Mouse (Mus musculus) skeletal muscle tissue, postnatal 0 days (tissue): ENCODE data around the gene Cdc42. TPM values are rescaled to one million over a fixed set of nuclear protein-coding genes. Genes with fewer than 3 reads are reported as not detected.

Experiments
- polyA plus RNA-seq: library from polyadenylated mRNA; unstranded; fragments of >200 nt; fragmentation: Nextera tagmentation; extraction: Ambion mirVana; gene quantifications from 2 replicates; pipeline ENCODE4 v1.2.1, GENCODE M21; 2015

The Cdc42 gene
- polyA plus RNA-seq: 435 and 448 TPM in 2 replicates

GRCm38 (mm10) chr4:137357517-137358254 lies at the start of gene Cdc42:
Gene Cdc42 (minus strand): TSS chr4:137357720.

DNA sequence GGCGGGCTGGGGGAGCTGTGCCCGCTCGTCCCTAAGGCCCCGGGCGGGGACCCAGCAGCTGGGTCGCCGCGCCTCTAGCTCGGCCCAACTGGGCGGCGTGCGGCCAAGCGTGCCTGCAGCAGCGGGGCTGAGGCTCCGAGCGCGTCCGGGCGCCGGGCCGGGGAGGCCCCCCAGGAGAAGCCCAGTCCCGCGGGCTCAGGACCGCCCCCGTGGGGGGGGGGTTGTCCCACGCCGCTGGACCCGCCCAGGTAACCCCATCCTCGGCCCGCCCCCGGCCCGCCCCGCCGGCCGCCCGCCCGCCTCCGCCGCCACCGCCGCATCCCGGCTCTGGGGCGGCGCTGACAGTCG lies 80.4 kb downstream of the Cdc42 start, which contains the start of gene Wnt4:
Gene Wnt4 (plus strand): TSS at position 324 of the 348 bp plus-strand sequence.

Other genes with a start within 250 kb of the Cdc42 start
- gene Wnt4, start 80.2 kb downstream of the Cdc42 start, polyA plus RNA-seq: 11.8 and 14.3 TPM in 2 replicates
- not detected in 2 replicates for gene Cela3a, start 52.1 kb upstream of the Cdc42 start, polyA plus RNA-seq
- gene Cela3b, start 72.8 kb upstream of the Cdc42 start, polyA plus RNA-seq: 0.21 and 0.38 TPM in 2 replicates
- 0.46 and 0.78 TPM in 2 replicates for gene 1700013G24Rik, start 95.6 kb upstream of the Cdc42 start, polyA plus RNA-seq
- 35.6 and 39.6 TPM in 2 replicates for gene Hspg2, start 111.0 kb upstream of the Cdc42 start, polyA plus RNA-seq
- gene Ldlrad2, start 216.8 kb upstream of the Cdc42 start, polyA plus RNA-seq: not detected in 2 replicates
- 19.2 and 21.7 TPM in 2 replicates for gene Usp48, start 236.0 kb upstream of the Cdc42 start, polyA plus RNA-seq